Mouse (Mus musculus): Measurements from ENCODE around the gene Iqschfp. TPM values are rescaled to one million over a fixed set of nuclear protein-coding genes. Genes with fewer than 3 reads are reported as not detected.

Iqschfp gene
- polyA plus RNA-seq, 1 experiment from 2014 or later = not detected

- Histone ChIP-seq H3K4me2 (no peak overlapping the region), H3K9ac (no peak overlapping the region), H3K27ac (no peak overlapping the region), H3K36me3 (no peaks in the 10 kb centered on the region), H3K4me3 (no peak overlapping the region), H3K9me3 (no peaks in the 10 kb centered on the region), H3K27me3 (no peaks in the 10 kb centered on the region), H3K4me1 (no peaks in the 10 kb centered on the region)
- 44% methylated on average over 3 of the region's 3 CpGs for WGBS
- no peak for ATAC-seq (ENCODE audit: borderline replicate concordance, extremely low read depth, low FRiP score, low TSS enrichment)
Observed at GRCm38 (mm10) chr3:67960133-67960532, 68.1 kb downstream of the Iqschfp start.

GRCm38 (mm10) chr3:67960727-67961126 is 68.7 kb downstream of the Iqschfp start:
- Histone ChIP-seq H3K4me1 (no peaks in the 10 kb centered on the region), H3K9ac (no peak overlapping the region), H3K36me3 (no peaks in the 10 kb centered on the region), H3K27ac (no peak overlapping the region), H3K27me3 (no peaks in the 10 kb centered on the region), H3K4me3 (no peak overlapping the region), H3K9me3 (no peaks in the 10 kb centered on the region), H3K4me2 (no peak overlapping the region)
- ATAC-seq (ENCODE audit: borderline replicate concordance, extremely low read depth, low FRiP score, low TSS enrichment) = no peak

GRCm38 (mm10) chr3:67961934-67962639 is 70.1 kb downstream of the Iqschfp start:
- no peak overlapping the region for H3K27ac ChIP-seq
- ATAC-seq (ENCODE audit: borderline replicate concordance, extremely low read depth, low FRiP score, low TSS enrichment) = no peak
- H3K9ac ChIP-seq = no peak overlapping the region
- no peak overlapping the region for H3K4me3 ChIP-seq
- H3K9me3 ChIP-seq = no peaks in the 10 kb centered on the region
- H3K36me3 ChIP-seq = no peaks in the 10 kb centered on the region
- 81% methylated on average over 6 of the region's 6 CpGs for WGBS
- no peak overlapping the region for H3K4me2 ChIP-seq
- H3K27me3 ChIP-seq = no peaks in the 10 kb centered on the region
- H3K4me1 ChIP-seq = no peaks in the 10 kb centered on the region

- H3K27ac ChIP-seq = no peak overlapping the region
- ATAC-seq (ENCODE audit: borderline replicate concordance, extremely low read depth, low FRiP score, low TSS enrichment) = no peak
- WGBS = 81% methylated on average over 2 of the region's 2 CpGs
- H3K4me3 ChIP-seq = no peak overlapping the region
- H3K9me3 ChIP-seq = no peaks in the 10 kb centered on the region
- no peak overlapping the region for H3K4me2 ChIP-seq
- H3K36me3 ChIP-seq = no peaks in the 10 kb centered on the region
- H3K27me3 ChIP-seq = no peaks in the 10 kb centered on the region
- no peaks in the 10 kb centered on the region for H3K4me1 ChIP-seq
- H3K9ac ChIP-seq = no peak overlapping the region
Observed at GRCm38 (mm10) chr3:67974340-67974998, 82.4 kb downstream of the Iqschfp start.

- Histone ChIP-seq H3K4me1 (no peaks in the 10 kb centered on the region), H3K4me3 (no peak overlapping the region), H3K4me2 (no peak overlapping the region), H3K27me3 (no peaks in the 10 kb centered on the region), H3K27ac (no peak overlapping the region), H3K9ac (no peak overlapping the region), H3K36me3 (no peaks in the 10 kb centered on the region), H3K9me3 (no peaks in the 10 kb centered on the region)
- ATAC-seq (ENCODE audit: borderline replicate concordance, extremely low read depth, low FRiP score, low TSS enrichment) = no peak
- 73% methylated on average over 1 of the region's 1 CpGs for WGBS
Observed at GRCm38 (mm10) chr3:67980006-67980405, 88.0 kb downstream of the Iqschfp start.

GRCm38 (mm10) chr3:67983329-67983728 is 91.3 kb downstream of the Iqschfp start:
- Histone ChIP-seq H3K4me1 (no peaks in the 10 kb centered on the region), H3K4me2 (no peak overlapping the region), H3K36me3 (no peaks in the 10 kb centered on the region), H3K4me3 (no peak overlapping the region), H3K9me3 (no peaks in the 10 kb centered on the region), H3K27me3 (no peaks in the 10 kb centered on the region), H3K9ac (no peak overlapping the region), H3K27ac (no peak overlapping the region)
- ATAC-seq (ENCODE audit: borderline replicate concordance, extremely low read depth, low FRiP score, low TSS enrichment) = no peak
- 34% methylated on average over 12 of the region's 12 CpGs for WGBS

- Histone ChIP-seq H3K4me1 (no peaks in the 10 kb centered on the region), H3K27ac (no peak overlapping the region), H3K9me3 (no peaks in the 10 kb centered on the region), H3K4me3 (no peak overlapping the region), H3K4me2 (no peak overlapping the region), H3K27me3 (no peaks in the 10 kb centered on the region), H3K36me3 (no peaks in the 10 kb centered on the region), H3K9ac (no peak overlapping the region)
- WGBS = 79% methylated on average over 4 of the region's 4 CpGs
- peak; percentile 72; the same call in 1 of the 2 replicates for ATAC-seq (ENCODE audit: borderline replicate concordance, extremely low read depth, low FRiP score, low TSS enrichment)
Observed at GRCm38 (mm10) chr3:68002415-68002814, 110.4 kb downstream of the Iqschfp start.

GRCm38 (mm10) chr3:68012342-68012741 is 120.3 kb downstream of the Iqschfp start:
- no peak overlapping the region for H3K4me2 ChIP-seq
- H3K4me3 ChIP-seq = no peak overlapping the region
- H3K27me3 ChIP-seq = no peaks in the 10 kb centered on the region
- peak; percentile 88 for ATAC-seq (ENCODE audit: borderline replicate concordance, extremely low read depth, low FRiP score, low TSS enrichment)
- H3K9ac ChIP-seq = no peak overlapping the region
- no peaks in the 10 kb centered on the region for H3K9me3 ChIP-seq
- no peaks in the 10 kb centered on the region for H3K36me3 ChIP-seq
- peak overlapping the region; percentile 63 for H3K27ac ChIP-seq
- no peaks in the 10 kb centered on the region for H3K4me1 ChIP-seq

- Histone ChIP-seq H3K4me2 (no peak overlapping the region), H3K27me3 (no peaks in the 10 kb centered on the region), H3K4me3 (no peak overlapping the region), H3K27ac (no peak overlapping the region), H3K9me3 (no peaks in the 10 kb centered on the region), H3K4me1 (no peaks in the 10 kb centered on the region), H3K9ac (no peak overlapping the region), H3K36me3 (no peaks in the 10 kb centered on the region)
- WGBS = 55% methylated on average over 1 of the region's 1 CpGs
- ATAC-seq (ENCODE audit: borderline replicate concordance, extremely low read depth, low FRiP score, low TSS enrichment) = no peak
Observed at GRCm38 (mm10) chr3:68015786-68016185, 123.8 kb downstream of the Iqschfp start.

- Histone ChIP-seq H3K4me1 (no peaks in the 10 kb centered on the region), H3K36me3 (no peaks in the 10 kb centered on the region), H3K9me3 (no peaks in the 10 kb centered on the region), H3K9ac (no peak overlapping the region), H3K4me3 (no peak overlapping the region), H3K27me3 (no peaks in the 10 kb centered on the region), H3K27ac (no peak overlapping the region), H3K4me2 (no peak overlapping the region)
- no peak for ATAC-seq (ENCODE audit: borderline replicate concordance, extremely low read depth, low FRiP score, low TSS enrichment)
- 57% methylated on average over 4 of the region's 4 CpGs for WGBS
Observed at GRCm38 (mm10) chr3:68019401-68019800, 127.4 kb downstream of the Iqschfp start.

GRCm38 (mm10) chr3:68036097-68036496 is 144.1 kb downstream of the Iqschfp start:
- ATAC-seq (ENCODE audit: borderline replicate concordance, extremely low read depth, low FRiP score, low TSS enrichment) = no peak
- no peaks in the 10 kb centered on the region for H3K4me1 ChIP-seq

GRCm38 (mm10) chr3:68042951-68043350 is 150.9 kb downstream of the Iqschfp start:
- no peaks in the 10 kb centered on the region for H3K9me3 ChIP-seq
- no peak overlapping the region for H3K9ac ChIP-seq
- 93% methylated on average over 2 of the region's 2 CpGs for WGBS
- no peak for ATAC-seq (ENCODE audit: borderline replicate concordance, extremely low read depth, low FRiP score, low TSS enrichment)
- H3K4me3 ChIP-seq = no peak overlapping the region
- H3K27ac ChIP-seq = no peak overlapping the region
- H3K36me3 ChIP-seq = no peaks in the 10 kb centered on the region
- H3K4me1 ChIP-seq = no peaks in the 10 kb centered on the region
- no peaks in the 10 kb centered on the region for H3K27me3 ChIP-seq
- H3K4me2 ChIP-seq = no peak overlapping the region

More at GRCm38 (mm10) chr3:68036097-68036496, 144.1 kb downstream of the Iqschfp start:
- Histone ChIP-seq H3K27ac (no peak overlapping the region), H3K27me3 (no peaks in the 10 kb centered on the region), H3K9ac (no peak overlapping the region), H3K4me2 (no peak overlapping the region), H3K4me3 (no peak overlapping the region), H3K36me3 (no peaks in the 10 kb centered on the region), H3K9me3 (no peaks in the 10 kb centered on the region)
- WGBS = 57% methylated on average over 3 of the region's 3 CpGs
